Mouse (Mus musculus): ENCODE results near the gene Rbp1. TPM values are rescaled to one million over a fixed set of nuclear protein-coding genes. Genes with fewer than 3 reads are reported as not detected.

Gene Rbp1
- polyA plus RNA-seq, 1 experiment from 2014 or later: 113 TPM

GRCm38 (mm10) chr9:98401611-98402010 lies 21.1 kb upstream of the Rbp1 start:
- Histone ChIP-seq H3K27ac (no peak overlapping the region), H3K36me3 (ENCODE audit: insufficient read depth, low read length) (no peaks in the 10 kb centered on the region), H3K9me3 (replicated peaks; ENCODE audit: low read length) (no peaks in the 10 kb centered on the region), H3K4me3 (replicated peaks; ENCODE audit: low read depth, low read length) (no peak overlapping the region), H3K4me1 (replicated peaks; ENCODE audit: insufficient read depth, low read length) (no peaks in the 10 kb centered on the region), H3K4me2 (ENCODE audit: low read length) (no peak overlapping the region), H3K9ac (ENCODE audit: low read depth, low read length) (no peak overlapping the region), H3K27me3 (ENCODE audit: insufficient read depth, low read length) (no peaks in the 10 kb centered on the region)
- no peak for ATAC-seq (replicated peaks; ENCODE audit: low FRiP score, low read depth)
- WGBS: 72% methylated on average over 5 of the region's 5 CpGs
- TF ChIP-seq CTCF (IDR thresholded peaks at IDR 0.05; ENCODE audit: low read depth): no peak
- no peak for DNase-seq (ENCODE audit: low spot score)

DNA sequence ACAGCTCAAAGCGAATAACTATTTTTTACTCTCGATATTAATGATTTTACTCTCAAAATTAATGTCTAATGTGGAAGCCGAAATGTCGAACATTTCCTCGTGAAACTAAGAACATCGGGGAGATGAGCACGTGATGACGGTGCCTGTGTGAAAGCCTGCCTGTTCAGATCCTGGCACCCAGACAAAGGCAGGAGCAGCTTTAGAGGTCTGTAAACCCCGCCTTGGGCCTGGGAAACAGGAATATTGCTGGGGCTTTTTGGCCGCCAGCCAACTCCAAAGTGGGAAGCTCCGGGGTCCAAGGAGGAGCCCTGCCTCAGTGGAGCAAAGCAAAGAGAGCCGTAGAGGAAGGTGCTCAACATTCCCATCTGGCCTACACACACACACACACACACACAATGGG lies 15.0 kb upstream of the Rbp1 start:
- DNase-seq (ENCODE audit: low spot score) (no peak), ATAC-seq (replicated peaks; ENCODE audit: low FRiP score, low read depth) (no peak)
- no peak for TF ChIP-seq CTCF (IDR thresholded peaks at IDR 0.05; ENCODE audit: low read depth)
- Histone ChIP-seq H3K9ac (ENCODE audit: low read depth, low read length) (no peak overlapping the region), H3K4me3 (replicated peaks; ENCODE audit: low read depth, low read length) (no peak overlapping the region), H3K9me3 (replicated peaks; ENCODE audit: low read length) (no peaks in the 10 kb centered on the region), H3K27me3 (ENCODE audit: insufficient read depth, low read length) (no peaks in the 10 kb centered on the region), H3K36me3 (ENCODE audit: insufficient read depth, low read length) (no peaks in the 10 kb centered on the region), H3K27ac (no peak overlapping the region), H3K4me1 (replicated peaks; ENCODE audit: insufficient read depth, low read length) (no peaks in the 10 kb centered on the region), H3K4me2 (ENCODE audit: low read length) (no peak overlapping the region)
- 81% methylated on average over 12 of the region's 12 CpGs for WGBS

DNA sequence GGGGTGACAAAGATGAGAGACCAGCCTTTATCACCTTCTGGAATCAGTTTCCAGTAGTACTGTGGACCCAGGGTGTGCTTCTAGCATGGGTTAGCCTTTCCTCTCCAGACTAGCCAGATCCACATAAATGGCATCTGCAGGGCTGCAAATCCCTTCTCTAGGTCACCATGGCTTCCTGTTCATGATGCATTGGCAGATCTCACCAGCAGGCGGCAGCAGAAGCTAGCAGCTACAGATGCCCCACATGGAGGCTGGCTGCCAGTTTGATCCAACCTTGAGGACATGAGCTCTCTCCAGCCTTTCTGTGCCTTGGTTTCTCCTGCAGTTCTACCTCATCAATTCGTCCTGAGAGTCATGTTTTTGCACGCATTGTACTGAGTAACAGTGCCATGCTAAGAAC lies 13.6 kb upstream of the Rbp1 start:
- no peak overlapping the region for H3K9ac ChIP-seq (ENCODE audit: low read depth, low read length)
- H3K27ac ChIP-seq: no peak overlapping the region
- H3K4me2 ChIP-seq (ENCODE audit: low read length): no peak overlapping the region
- DNase-seq (ENCODE audit: low spot score) (peak; percentile 79), ATAC-seq (replicated peaks; ENCODE audit: low FRiP score, low read depth) (no peak)
- H3K9me3 ChIP-seq (replicated peaks; ENCODE audit: low read length): no peaks in the 10 kb centered on the region
- H3K4me1 ChIP-seq (replicated peaks; ENCODE audit: insufficient read depth, low read length): no peaks in the 10 kb centered on the region
- peak; percentile 95 for TF ChIP-seq CTCF (IDR thresholded peaks at IDR 0.05; ENCODE audit: low read depth)
- 26% methylated on average over 3 of the region's 3 CpGs for WGBS
- no peaks in the 10 kb centered on the region for H3K36me3 ChIP-seq (ENCODE audit: insufficient read depth, low read length)
- no peak overlapping the region for H3K4me3 ChIP-seq (replicated peaks; ENCODE audit: low read depth, low read length)
- no peaks in the 10 kb centered on the region for H3K27me3 ChIP-seq (ENCODE audit: insufficient read depth, low read length)

DNA sequence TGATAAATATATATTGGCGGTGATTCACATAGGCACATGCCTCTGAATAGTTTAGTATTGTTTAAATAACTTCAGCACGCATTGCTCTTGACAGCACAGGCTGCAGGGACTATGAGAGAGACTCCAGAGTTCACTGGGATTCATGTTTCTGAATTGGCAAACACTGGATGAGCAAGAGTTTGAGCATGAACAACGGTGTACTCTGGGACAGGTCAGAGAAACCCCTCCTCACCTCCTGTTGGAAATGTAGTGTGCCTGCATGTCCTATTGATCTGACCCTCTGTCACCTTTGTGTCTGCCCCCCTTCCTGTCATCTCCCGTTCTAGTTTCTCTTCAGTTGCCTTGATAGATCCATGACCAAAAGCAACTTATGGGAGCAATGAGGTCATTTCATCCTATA lies 7.3 kb upstream of the Rbp1 start:
- 83% methylated on average over 4 of the region's 4 CpGs for WGBS
- Histone ChIP-seq H3K9me3 (replicated peaks; ENCODE audit: low read length) (no peaks in the 10 kb centered on the region), H3K4me1 (replicated peaks; ENCODE audit: insufficient read depth, low read length) (no peaks in the 10 kb centered on the region), H3K4me3 (replicated peaks; ENCODE audit: low read depth, low read length) (no peak overlapping the region), H3K4me2 (ENCODE audit: low read length) (no peak overlapping the region), H3K27ac (no peak overlapping the region), H3K36me3 (ENCODE audit: insufficient read depth, low read length) (no peaks in the 10 kb centered on the region), H3K9ac (ENCODE audit: low read depth, low read length) (no peak overlapping the region), H3K27me3 (ENCODE audit: insufficient read depth, low read length) (no peaks in the 10 kb centered on the region)
- DNase-seq (ENCODE audit: low spot score) (no peak), ATAC-seq (replicated peaks; ENCODE audit: low FRiP score, low read depth) (no peak)
- no peak for TF ChIP-seq CTCF (IDR thresholded peaks at IDR 0.05; ENCODE audit: low read depth)

DNA sequence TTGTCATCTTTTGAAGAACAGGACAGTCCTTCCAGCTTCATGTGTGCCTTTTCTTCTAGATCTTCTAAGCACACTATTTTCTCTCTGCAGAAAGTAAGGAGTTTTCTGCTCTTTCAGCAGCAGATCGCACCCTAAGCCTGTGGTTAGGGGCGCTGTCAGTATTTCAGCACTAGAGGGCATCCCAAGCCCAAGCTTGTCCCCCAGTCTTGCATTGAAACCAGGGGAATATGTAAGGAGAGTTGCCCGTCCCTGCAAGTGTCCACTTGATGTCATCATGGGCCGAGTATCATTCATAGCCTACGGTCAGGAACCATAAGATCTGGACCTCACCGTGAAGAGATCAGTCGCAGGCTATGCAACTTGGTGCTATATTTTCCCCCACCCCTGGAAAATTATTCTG lies 4.8 kb upstream of the Rbp1 start:
- Histone ChIP-seq H3K9ac (ENCODE audit: low read depth, low read length) (no peak overlapping the region), H3K4me2 (ENCODE audit: low read length) (no peak overlapping the region), H3K4me1 (replicated peaks; ENCODE audit: insufficient read depth, low read length) (no peaks in the 10 kb centered on the region), H3K27ac (no peak overlapping the region), H3K4me3 (replicated peaks; ENCODE audit: low read depth, low read length) (no peak overlapping the region), H3K9me3 (replicated peaks; ENCODE audit: low read length) (no peaks in the 10 kb centered on the region), H3K36me3 (ENCODE audit: insufficient read depth, low read length) (no peaks in the 10 kb centered on the region), H3K27me3 (ENCODE audit: insufficient read depth, low read length) (no peaks in the 10 kb centered on the region)
- ATAC-seq (replicated peaks; ENCODE audit: low FRiP score, low read depth) (no peak), DNase-seq (ENCODE audit: low spot score) (peak; percentile 84)
- TF ChIP-seq CTCF (IDR thresholded peaks at IDR 0.05; ENCODE audit: low read depth): peak; percentile 79
- WGBS: 37% methylated on average over 7 of the region's 7 CpGs

DNA sequence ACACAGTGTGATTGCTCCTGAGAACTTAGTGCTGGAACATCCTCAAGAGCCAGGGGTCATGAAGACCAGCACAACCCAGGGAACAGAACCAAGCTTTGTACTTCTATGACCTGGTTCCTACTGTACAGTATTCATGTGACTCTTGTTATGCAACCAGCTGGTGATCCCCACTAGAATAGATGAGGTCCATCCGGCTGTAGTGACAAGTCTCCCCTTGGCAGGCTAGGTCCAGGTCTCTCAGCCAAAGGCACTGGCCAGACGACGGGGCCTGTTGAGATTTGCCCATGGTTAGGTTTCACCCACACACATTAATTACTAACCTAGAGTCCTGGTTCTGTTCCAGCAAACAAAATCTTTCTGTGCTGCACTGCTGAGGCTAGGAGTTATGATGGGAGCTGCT lies 4.4 kb upstream of the Rbp1 start:
- no peak for TF ChIP-seq CTCF (IDR thresholded peaks at IDR 0.05; ENCODE audit: low read depth)
- 80% methylated on average over 3 of the region's 3 CpGs for WGBS
- no peak for ATAC-seq (replicated peaks; ENCODE audit: low FRiP score, low read depth)

DNA sequence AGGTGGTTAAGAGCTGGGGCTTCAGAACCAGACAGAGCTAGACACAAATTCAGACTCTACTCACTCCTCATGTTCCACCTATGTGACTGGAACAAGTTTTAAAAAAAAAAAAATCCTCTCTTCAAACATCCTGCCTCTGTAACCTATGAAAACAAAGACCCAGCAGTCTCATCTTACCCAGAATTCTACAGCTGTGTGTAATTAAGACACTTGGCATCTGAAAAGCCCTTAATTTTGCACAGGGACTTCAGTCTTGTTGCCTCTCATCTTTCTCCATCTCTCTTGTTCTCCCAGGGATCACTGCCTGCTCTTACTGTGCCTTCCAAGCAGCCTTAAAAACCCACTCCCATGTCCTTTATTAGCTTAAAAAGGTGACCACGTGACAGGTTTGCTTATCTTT lies 2.1 kb upstream of the Rbp1 start:
- 43% methylated on average over 1 of the region's 1 CpGs for WGBS
- no peak overlapping the region for H3K9ac ChIP-seq (ENCODE audit: low read depth, low read length)
- H3K9me3 ChIP-seq (replicated peaks; ENCODE audit: low read length): no peaks in the 10 kb centered on the region
- no peak overlapping the region for H3K27ac ChIP-seq
- H3K27me3 ChIP-seq (ENCODE audit: insufficient read depth, low read length): no peaks in the 10 kb centered on the region
- DNase-seq (ENCODE audit: low spot score) (peak; percentile 49), ATAC-seq (replicated peaks; ENCODE audit: low FRiP score, low read depth) (no peak)
- H3K4me2 ChIP-seq (ENCODE audit: low read length): no peak overlapping the region
- H3K36me3 ChIP-seq (ENCODE audit: insufficient read depth, low read length): no peaks in the 10 kb centered on the region
- TF ChIP-seq CTCF (IDR thresholded peaks at IDR 0.05; ENCODE audit: low read depth): no peak
- peaks cover 8% of the 10 kb centered on the region for H3K4me1 ChIP-seq (replicated peaks; ENCODE audit: insufficient read depth, low read length)
- H3K4me3 ChIP-seq (replicated peaks; ENCODE audit: low read depth, low read length): no peak overlapping the region

More for the DNA sequence above, 4.4 kb upstream of the Rbp1 start:
- Histone ChIP-seq H3K4me3 (replicated peaks; ENCODE audit: low read depth, low read length) (no peak overlapping the region), H3K9ac (ENCODE audit: low read depth, low read length) (no peak overlapping the region), H3K4me1 (replicated peaks; ENCODE audit: insufficient read depth, low read length) (no peaks in the 10 kb centered on the region), H3K27ac (no peak overlapping the region), H3K4me2 (ENCODE audit: low read length) (no peak overlapping the region), H3K27me3 (ENCODE audit: insufficient read depth, low read length) (no peaks in the 10 kb centered on the region), H3K9me3 (replicated peaks; ENCODE audit: low read length) (no peaks in the 10 kb centered on the region), H3K36me3 (ENCODE audit: insufficient read depth, low read length) (no peaks in the 10 kb centered on the region)
- no peak for DNase-seq (ENCODE audit: low spot score)
